Mouse (Mus musculus) thymus, adult 2 months (tissue): Measurements from ENCODE around the gene Gm17067.
"Not testable (repeated sequence)": the region's sequence is repeated elsewhere in the genome, so short reads cannot be mapped to it uniquely, and the experiment has no call there.

Experiments
- CTCF ChIP-seq: fragments of 200-500 bp; IDR thresholded peaks from 2 replicates; pipeline ENCODE4 v1.5.1; 2012; ENCODE audit warnings: mild to moderate bottlenecking, control low read depth, low read length, moderate library complexity, borderline replicate concordance; ENCODE audit not compliant: control insufficient read depth, poor library complexity, insufficient read depth; ENCODE audit errors: extremely low read depth
- POLR2A ChIP-seq: fragments of 200-500 bp; IDR thresholded peaks from 2 replicates; pipeline ENCODE4 v1.6.1; 2012; ENCODE audit warnings: mild to moderate bottlenecking, low read length, control low read depth, moderate library complexity; ENCODE audit not compliant: control insufficient read depth, poor library complexity, insufficient read depth; ENCODE audit errors: extremely low read depth

- TF ChIP-seq POLR2A, CTCF: not testable (repeated sequence)
Observed at GRCm38 (mm10) chr7:42726917-42727316, at the start of gene Gm17067.
